Mouse (Mus musculus) E14TG2a.4 (cell line): Measurements from ENCODE around the gene Ly6g6f.

Experiments
- CTCF ChIP-seq: conservative IDR thresholded peaks from 2 replicates; pipeline ENCODE4 v1.5.1; 2014; ENCODE audit warnings: low read length
- NANOG ChIP-seq: IDR thresholded peaks from 2 replicates; pipeline ENCODE4 v1.6.1; 2014; ENCODE audit warnings: borderline replicate concordance, low read length, mixed read lengths
- POU5F1 ChIP-seq: IDR thresholded peaks from 2 replicates; pipeline ENCODE4 v1.6.1; 2014; ENCODE audit warnings: low read length, borderline replicate concordance

GRCm38 (mm10) chr17:35055691-35056495, 29.5 kb downstream of the Ly6g6f start:
- TF ChIP-seq CTCF (no peak), NANOG (no peak), POU5F1 (no peak)
